Mouse (Mus musculus) adipocyte (in vitro differentiated cells): ENCODE results near the gene Adamts12.
A peak's percentile ranks its signal among the peaks of the same experiment; 100 is the strongest.

ENCODE experiments used
- DNase-seq: peaks from one replicate; pipeline ENCODE4 v3.0.0-alpha.2; 2016; ENCODE audit warnings: low spot score

Adamts12 gene

DNA sequence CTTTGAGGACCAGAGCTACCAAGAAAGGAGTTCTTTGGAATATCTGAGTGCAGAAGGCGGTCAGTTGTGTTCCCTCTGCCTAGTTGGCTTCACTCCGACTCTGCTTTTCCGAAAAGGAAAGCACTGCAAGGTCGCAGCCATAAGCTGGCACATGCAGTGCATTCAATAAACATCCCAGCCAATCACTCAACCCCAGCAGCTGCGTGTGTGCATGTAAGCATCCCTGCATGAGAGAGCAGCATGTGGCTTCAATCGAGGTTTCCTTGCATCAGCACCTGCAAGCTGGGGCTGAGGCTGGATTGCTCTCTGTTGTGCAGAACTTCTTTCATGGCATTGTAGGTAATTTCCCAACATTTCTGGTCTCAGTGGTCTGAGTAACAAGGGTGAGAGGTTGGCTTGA lies 230.4 kb downstream of the Adamts12 start:
- DNase-seq = no peak

DNA sequence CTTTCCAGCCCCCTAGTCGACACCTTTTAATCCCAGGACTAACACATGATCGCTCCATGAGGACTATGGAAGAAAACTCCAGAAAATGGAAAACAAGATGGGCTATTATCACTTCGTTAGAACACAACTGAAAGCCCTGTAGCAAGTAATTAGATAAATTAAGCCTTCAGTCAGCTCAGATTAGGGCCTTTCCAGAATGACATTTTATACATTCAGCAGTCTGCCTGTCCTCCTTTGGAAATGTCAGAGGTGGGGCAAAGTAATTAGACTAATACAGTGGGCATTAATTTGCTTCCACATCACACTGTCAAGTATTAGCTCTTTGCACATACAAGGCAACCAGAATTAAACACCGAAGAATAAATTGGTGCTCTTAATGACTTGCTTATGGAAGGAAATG lies 233.4 kb downstream of the Adamts12 start:
- no peak for DNase-seq

DNA sequence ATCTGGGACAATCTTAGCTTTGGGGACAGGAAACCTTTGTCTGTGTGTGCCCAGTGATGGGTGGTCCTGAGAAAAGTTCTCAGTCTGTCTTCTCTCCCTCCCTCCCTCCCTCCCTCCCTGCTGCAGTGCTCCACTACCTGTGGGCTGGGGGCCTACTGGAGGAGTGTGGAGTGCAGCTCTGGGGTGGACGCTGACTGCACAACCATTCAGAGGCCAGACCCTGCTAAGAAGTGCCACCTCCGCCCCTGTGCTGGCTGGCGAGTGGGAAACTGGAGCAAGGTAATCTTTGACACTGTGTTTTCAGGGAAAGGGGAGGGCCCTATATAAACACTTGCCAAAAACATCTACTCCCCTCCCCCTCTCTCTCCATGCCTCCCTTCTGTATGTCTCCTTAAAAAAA lies 252.5 kb downstream of the Adamts12 start:
- no peak for DNase-seq

DNA sequence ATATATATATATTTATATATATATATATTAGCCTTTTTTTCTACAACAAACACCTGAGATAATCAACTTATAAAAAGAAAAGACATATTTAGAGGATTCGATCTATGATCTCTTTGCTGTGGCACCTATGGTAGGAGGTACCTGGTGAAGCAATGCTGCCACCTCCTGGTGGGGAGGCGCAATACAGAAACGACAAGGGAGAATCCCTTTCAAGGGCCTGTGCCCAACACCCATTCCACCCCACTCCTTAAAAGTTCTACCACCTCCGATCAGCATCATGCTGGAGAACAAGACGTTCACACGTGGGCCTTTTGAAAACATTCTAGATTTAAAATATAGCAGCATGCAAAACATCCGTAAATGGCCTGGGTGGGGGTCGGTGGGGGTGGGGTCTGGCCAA lies 255.9 kb downstream of the Adamts12 start:
- DNase-seq = peak; percentile 73

DNA sequence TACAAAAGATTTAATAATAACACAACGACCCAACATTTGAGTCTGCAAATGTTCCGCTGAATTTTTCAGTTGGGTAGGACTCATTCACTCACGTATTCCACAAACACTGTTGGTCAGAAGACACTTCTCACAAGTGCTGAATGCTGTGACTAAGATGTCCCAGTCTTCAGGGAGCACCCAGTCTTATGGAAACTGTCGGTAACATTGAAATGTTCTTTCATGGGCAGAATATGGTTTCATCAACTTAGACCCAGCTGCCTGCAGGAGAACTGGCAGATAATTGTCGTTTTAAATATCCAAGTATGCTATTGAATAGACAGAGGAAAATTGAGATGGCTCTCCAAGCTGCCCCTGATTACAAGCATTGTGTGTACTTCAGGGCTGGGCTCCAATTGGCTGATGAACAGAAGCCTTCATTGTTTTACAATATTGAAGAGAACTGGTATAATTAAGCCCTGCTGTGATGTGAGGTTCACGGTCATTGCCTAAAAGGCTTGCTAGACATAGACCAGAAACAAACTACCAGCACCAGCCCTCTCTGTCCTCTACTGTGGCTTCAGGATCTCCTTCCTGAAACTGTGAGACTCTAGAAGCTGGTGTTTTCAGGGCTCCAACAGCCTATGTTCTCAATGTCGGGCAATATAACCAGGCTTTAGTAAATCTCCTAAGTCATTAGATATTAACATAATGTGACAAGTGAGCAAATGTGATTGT lies 275.0 kb downstream of the Adamts12 start:
- no peak for DNase-seq

DNA sequence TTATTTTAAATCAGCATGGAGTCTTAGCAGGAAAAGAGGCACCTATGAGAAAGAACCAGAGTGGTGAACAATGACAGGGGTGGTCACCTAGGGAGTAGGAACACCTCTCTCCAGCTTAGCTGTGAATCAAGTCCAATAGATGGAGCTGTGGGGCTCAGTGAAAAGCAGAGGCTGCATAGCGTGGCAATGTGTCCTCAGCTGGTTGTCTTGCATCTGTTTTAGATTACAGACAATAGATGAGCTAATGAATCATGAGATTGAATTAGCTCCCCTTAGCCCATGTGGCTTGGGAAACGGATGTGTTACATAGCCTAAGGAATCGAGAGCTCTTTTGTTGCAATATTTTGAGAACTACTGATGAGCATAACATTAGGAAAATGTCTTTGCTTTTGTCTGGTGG lies 291.3 kb downstream of the Adamts12 start:
- peak; percentile 27 for DNase-seq

DNA sequence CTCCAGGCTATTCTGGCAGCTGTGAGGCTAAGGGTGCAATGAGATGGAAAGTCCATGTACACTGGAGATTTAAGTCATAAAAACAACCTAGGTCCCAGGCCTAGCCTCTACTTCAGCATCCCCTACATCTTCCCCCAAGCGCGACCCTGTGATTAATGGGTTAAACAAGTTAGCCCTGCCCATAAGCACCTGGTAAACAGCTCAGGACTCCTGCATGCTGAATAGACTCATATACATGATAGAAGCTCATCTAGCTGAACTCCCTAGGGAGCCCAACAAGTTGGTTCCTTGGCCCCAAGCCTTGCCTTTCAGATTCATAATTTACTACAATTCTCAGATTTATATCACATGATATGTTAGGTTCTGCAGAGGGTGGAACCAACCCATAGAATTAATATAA lies 292.9 kb downstream of the Adamts12 start:
- DNase-seq = no peak

DNA sequence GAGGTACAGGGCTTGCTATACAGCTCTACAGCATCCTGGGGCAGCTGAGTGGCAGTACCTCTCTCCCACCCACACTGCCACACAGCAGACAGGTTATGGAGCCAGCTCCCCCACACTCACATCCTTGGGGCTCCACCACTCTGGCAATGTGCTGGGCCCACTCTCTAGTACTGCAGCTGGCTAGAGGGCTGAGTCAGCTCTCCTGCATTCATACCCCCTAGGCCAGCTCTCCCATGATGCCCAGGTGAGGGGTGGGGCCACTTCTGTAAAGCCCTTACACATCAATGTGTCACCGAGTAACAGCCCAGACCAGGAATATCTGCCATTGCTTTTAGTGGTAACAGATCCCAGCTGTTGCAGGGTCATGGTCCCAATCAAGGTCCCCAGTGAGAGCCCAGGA lies 296.3 kb downstream of the Adamts12 start:
- no peak for DNase-seq

DNA sequence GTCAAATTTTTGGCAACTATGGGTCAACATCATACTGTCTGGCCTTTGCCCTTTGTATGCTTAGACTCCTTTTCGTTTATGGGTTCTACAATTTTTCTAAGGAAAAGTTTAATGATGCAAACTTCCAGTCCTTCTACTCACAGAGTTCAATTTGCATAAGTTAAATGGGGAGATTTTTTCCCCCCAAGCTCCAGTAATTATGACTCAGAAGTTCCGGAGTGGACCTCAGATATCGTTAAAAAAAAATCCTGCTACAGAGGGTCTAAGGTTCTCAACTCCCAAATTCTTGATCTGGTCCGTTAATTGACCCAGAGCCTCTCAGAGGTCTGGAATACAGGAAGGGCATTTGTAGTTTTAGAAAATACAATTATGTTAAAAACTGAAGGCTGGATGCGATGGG lies 297.2 kb downstream of the Adamts12 start:
- no peak for DNase-seq

DNA sequence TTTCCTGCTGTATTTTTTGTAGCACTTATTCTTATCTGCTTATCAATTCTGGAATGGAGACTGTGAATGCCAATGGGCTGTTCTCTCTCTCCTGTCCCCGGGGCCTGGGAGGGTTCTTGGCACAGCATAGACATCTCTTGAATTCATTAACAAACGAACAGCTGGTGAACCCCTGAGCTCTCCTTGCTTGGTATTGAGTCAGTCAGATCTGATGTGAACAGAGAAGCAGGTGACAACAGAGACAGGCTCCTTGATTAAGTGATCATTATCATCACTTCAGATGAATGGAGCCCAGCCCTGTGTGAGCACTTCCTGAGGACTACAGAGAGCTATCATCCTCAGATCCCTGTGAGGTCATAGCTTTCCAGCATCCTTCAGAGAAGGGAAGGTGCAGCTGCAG lies 299.5 kb downstream of the Adamts12 start:
- no peak for DNase-seq

DNA sequence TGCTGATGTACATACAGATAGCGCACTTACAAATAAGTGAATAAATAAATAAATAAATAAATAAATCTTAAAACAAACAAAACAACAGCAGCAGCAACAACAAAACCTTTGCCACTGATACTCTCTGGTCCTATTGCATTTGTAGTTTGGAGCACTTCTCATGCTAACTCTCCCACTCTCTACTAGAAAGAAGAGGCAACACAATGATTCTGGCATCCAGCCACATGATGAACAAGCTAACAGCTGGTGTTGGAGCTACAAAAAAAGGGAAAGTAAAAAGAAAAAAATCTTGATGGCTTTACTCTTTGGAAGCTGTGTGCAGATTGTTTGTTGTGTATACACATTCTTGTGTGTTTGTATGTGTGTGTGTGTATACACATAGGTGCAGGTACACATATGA lies 300.2 kb downstream of the Adamts12 start:
- peak; percentile 29 for DNase-seq

DNA sequence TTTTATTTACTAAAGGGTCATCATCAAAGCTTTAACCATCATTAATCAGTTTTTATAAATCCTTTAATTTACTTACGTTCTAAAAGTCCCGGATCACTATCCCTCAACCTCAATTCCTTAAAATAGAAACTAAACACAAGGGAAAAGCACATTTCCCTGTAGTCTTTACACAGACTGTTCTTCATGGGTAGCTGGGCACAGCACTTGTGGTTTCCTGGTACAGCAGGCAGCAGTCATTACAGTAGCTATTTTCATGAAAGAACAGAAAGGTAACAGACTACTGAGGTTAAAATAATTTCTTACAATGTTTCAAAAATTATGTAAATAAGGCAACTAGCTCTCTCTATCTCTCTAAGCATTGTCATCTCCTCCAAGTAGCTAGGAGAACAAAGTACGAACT lies 305.0 kb downstream of the Adamts12 start:
- no peak for DNase-seq

DNA sequence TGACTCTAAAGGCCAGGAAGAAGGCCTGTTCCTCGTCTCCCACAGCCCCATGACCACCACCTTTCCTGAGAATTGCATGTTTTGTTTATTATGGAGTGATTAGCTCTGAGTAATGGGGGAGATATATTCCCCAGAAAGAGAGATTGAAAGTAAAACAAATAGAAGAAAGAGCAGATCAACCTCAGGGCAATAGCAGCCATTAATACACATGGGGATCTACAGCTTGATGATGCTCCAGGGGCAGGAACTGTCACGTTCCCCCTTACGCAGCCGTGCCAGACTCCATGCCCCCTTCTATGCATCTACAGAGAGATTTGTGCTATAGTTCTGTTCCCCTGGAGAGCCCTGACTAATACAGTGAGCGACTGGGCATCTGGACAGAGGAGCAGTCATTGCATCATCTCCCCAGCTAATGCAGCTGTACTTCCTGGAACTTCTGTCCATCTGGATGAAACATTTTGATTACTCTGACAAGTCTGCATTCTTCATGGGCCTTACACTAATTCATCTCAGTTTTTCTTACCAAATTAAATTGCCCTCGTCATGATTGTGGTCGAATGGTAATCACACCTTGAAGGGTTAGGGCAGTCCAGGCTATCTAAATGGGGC lies 306.0 kb downstream of the Adamts12 start:
- peak; percentile 55 for DNase-seq

DNA sequence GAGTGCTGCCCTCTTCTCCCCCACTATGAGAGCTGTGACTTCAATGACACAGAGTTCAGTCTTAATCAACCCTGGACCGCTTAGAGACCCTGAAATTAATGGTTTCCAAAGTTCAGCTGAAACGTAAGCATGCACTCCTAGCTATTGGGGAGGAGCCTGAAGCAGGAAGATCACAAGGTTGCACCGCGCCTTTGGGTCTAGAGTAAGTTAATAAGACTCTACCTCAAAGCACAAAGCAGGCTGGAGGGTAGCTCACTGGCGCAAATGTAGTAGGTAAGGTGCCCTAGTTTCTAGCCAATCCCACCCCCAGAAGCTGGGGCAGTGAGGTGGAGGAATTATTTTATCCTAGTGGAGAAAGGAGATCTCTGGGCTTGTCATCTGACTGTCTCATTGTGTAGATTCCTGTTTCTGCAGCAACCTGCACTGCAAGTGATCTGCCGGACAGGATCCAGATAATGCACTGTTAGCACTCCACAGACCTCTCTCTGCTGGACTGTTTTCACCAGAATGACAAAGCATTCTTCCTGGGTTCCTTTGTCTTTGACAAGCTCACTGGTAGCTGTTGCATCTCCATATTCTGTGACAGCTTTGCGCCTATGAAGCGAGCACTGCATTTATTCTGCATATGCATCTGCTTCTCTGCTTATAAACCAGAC lies 315.0 kb downstream of the Adamts12 start:
- DNase-seq = no peak

DNA sequence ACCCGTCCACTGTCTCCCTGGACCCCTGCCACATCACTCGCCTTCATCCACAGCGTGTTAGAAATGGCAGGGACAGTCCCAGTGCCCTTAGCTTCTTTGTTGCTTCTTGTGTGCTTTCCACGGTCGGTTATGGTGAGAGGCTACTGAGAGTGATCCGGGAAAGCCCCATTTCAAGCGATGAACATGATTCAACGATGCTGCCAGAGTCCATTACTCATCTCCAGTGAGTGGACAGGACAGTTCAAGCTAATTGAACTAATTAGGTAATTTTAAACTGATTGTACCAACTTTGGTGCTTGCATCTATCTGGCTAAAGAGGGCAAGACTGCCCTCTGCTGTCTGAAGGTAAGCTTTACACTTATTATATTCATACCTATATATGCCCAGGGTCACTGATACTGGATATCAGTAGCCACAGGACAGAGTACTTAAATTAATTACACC lies 315.5 kb downstream of the Adamts12 start:
- DNase-seq = peak; percentile 64

DNA sequence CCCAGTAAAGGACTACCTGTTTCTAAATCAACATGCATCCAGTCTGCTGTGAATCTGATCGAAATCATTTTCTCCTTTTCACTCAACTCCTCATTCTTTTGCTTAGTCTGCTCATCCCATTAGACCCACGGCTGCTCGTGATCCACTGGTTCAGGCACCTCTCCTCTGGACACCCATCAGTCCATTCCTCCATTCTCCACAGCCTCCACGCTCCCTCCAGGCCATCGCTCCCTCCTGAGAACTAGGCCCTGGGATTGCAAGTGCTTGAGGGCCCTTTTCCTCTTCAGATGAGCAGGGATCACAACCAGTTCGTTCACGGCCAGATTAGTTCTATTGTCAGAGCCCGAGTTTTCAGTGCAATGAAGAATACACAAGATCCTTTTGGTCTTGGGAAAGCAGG lies 316.0 kb downstream of the Adamts12 start:
- DNase-seq = no peak

DNA sequence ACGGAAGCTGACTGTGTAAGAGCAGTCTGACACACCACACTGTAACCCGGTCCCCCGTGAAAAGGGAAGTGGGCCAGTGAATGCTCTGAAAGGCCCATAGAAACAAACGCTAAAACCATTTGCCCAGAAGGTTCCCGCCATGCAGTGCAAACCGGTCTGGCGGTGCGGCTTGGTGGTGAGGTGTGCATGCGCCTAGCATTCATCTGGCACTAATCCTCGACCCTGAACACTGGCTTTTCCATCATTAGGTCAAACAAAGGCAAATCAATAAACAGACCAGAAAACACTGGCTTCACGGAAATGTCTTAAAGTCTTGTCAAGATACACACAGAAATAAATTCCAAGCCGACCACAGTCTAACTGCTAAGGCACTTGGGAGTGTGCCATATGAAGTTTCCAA lies 318.0 kb downstream of the Adamts12 start:
- DNase-seq = no peak

DNA sequence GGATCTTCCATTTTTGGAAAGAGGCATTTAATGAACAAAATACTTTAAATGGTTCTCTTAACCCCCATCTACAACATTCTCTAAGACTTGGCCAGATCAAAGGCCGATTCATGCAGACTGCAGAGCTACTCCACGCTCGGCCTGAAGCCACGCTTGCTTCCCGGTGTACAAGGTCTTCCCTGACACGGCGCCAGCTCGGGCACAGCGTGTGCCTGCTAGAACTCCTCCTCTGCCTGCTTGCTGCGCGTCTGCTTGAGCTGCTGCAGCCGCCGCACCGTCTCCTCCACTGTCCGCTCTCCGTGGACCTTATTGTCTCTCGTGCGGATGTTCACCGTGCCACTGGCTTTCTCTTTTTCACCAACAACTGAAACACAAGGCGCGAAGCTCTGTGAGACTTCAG lies 319.2 kb downstream of the Adamts12 start:
- DNase-seq = no peak

DNA sequence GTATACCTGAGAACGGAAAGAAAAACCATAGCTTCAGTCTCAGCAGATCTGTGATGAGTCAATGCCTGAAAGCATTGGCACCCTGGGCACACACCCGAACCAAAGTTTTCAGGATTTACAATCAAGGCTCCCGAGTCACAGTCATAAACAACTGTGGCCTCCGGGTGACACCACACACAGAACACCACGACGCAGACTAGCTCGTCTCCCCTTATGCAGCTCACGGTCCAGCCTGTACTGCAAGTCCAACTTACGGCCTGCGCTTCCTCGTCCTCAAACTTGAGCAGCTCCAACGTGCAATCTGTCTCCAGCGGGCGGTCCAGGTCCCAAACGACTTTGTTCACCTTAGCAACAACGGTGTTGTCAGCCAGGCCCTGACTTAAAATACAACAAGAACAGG lies 328.3 kb downstream of the Adamts12 start:
- DNase-seq = no peak

DNA sequence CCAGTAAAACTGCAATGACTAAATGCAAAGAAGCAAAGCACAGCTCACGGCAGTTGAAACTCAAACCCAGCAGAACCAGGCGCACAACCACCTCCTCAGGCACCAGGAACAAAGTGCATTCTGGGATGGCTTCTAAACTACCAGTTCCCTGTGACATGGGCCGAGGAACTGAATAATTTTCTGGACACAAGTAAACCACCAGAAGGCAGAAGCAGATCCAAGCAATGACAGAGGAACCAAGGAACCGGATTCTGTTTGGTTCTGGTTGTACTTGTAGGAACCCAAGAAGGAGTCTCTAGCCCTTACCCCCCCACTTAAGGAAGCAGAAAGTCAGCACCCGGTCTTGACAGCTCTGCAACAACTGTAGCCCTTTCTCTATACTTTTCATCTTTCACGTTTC lies 331.8 kb downstream of the Adamts12 start:
- DNase-seq = peak; percentile 65
